Mouse (Mus musculus) kidney, adult 2 months (tissue): ENCODE measurements around the gene Dcaf8.

Experiments used
- CTCF ChIP-seq: fragments of 200-500 bp; conservative IDR thresholded peaks from 2 replicates; pipeline ENCODE4 v1.5.1; 2011; ENCODE audit warnings: low read depth, mild to moderate bottlenecking, control low read depth, low read length, moderate library complexity, mixed read lengths; ENCODE audit not compliant: insufficient read depth, insufficient read length
- POLR2A ChIP-seq: fragments of 200-500 bp; IDR thresholded peaks from one replicate; pipeline ENCODE4 v1.6.1; 2011; ENCODE audit warnings: low read depth, low read length, control low read depth

DNA sequence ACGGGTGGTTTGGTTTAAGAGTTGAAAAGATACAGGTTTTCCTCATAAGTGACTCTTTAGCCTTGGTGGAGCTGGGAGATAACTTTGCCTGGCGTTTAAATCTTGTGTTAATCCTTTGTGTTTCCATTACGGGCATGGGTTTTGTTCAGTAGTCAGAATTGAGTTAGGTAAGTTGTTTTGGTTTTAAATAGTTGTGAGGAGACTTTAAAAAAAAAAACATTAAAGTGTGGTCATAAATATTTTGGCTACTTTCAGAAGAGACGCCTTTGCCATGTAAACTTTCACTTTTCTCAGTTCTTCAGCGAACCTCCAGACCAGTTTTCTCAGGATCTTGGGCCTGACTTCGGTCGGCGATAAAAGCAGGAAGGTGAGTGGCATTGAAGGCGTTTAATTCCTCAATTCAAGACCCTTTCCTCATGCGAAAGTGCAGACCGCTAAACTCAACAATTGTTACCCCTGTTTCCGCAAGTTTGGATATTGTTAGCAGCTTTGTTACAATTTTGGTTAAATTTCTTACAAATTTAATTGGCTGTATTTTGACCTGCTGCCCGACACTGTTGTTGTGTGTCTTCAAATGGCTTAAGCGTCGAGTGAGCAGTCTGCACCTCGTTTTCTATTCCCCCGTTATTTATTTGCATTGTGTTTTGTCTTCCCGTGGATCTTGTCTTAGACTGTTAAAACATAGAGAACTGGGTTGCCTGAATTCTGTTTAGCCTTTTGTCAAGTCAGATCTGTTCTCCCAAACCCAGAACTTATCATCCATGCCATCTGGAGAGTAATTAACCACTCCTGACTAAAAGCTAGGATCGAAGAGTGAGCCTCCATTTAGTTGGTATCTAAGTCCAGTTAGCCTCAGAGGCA lies 1.3 kb downstream of the Dcaf8 start:
- no peak for TF ChIP-seq CTCF
- no peak for TF ChIP-seq POLR2A
